Mouse (Mus musculus) cortical plate, adult 2 months (tissue): Measurements from ENCODE around the gene Afg1l. TPM values are rescaled to one million over a fixed set of nuclear protein-coding genes. Genes with fewer than 3 reads are reported as not detected.

Experiments
- H3K27ac ChIP-seq: fragments of 200-500 bp; 2 replicates; pipeline ENCODE4 v1.5.1; 2012; ENCODE audit warnings: low read length, control low read depth, inconsistent platforms; ENCODE audit not compliant: insufficient read depth
- H3K4me1 ChIP-seq: fragments of 200-500 bp; 2 replicates; pipeline ENCODE4 v1.6.1; 2011; ENCODE audit warnings: low read length; ENCODE audit not compliant: control insufficient read depth, insufficient read depth
- H3K4me3 ChIP-seq: fragments of 200-500 bp; 2 replicates; pipeline ENCODE4 v1.5.1; 2011; ENCODE audit warnings: mild to moderate bottlenecking, low read length, control low read depth; ENCODE audit not compliant: insufficient read depth
- CTCF ChIP-seq: fragments of 200-500 bp; IDR thresholded peaks from 2 replicates; pipeline ENCODE4 v1.5.1; 2011; ENCODE audit warnings: mild to moderate bottlenecking, control low read depth, low read length; ENCODE audit not compliant: insufficient read depth; ENCODE audit errors: extremely low read depth
- POLR2A ChIP-seq: fragments of 200-500 bp; IDR thresholded peaks from 2 replicates; pipeline ENCODE4 v1.6.1; 2011; ENCODE audit warnings: mild to moderate bottlenecking, low read length, control low read depth; ENCODE audit not compliant: insufficient read depth; ENCODE audit errors: extremely low read depth
- polyA plus RNA-seq: library from polyadenylated mRNA; depleted of rRNA; stranded (reverse); fragments of >200 nt; gene quantifications from 2 replicates; pipeline ENCODE4 v1.2.3, GENCODE M21; 2012

Afg1l gene
- polyA plus RNA-seq, 1 experiment: 19.6 TPM

- peaks cover 1% of the 10 kb centered on the region; the same call in 1 of the 2 replicates for H3K4me1 ChIP-seq
- peak overlapping the region; percentile 99 for H3K27ac ChIP-seq
- peak overlapping the region; percentile 94 for H3K4me3 ChIP-seq
- TF ChIP-seq POLR2A (peak; percentile 66), CTCF (no peak)
Measured at GRCm38 (mm10) chr10:42277476-42278306, 200.7 kb downstream of the Afg1l start.

GRCm38 (mm10) chr10:42276507-42277345 lies 201.6 kb downstream of the Afg1l start, which contains the start of gene Foxo3:
Gene Foxo3 (minus strand): TSS chr10:42276755.
- Histone ChIP-seq H3K4me1 (peaks cover 3% of the 10 kb centered on the region; the same call in 1 of the 2 replicates), H3K4me3 (peak within 1 kb of the TSS; percentile 94), H3K27ac (peak within 1 kb of the TSS; percentile 99)
- TF ChIP-seq POLR2A (peak; percentile 83), CTCF (no peak)

GRCm38 (mm10) chr10:42275871-42276501 lies 202.4 kb downstream of the Afg1l start:
- H3K4me1 ChIP-seq: peaks cover 5% of the 10 kb centered on the region; the same call in 1 of the 2 replicates
- TF ChIP-seq CTCF: no peak
- peak; percentile 57; the same call in 1 of the 2 replicates for TF ChIP-seq POLR2A
- H3K4me3 ChIP-seq: peak overlapping the region; percentile 94
- H3K27ac ChIP-seq: peak overlapping the region; percentile 99

GRCm38 (mm10) chr10:42275401-42275870 lies 202.9 kb downstream of the Afg1l start:
- Histone ChIP-seq H3K4me3 (peak overlapping the region; percentile 94), H3K4me1 (peaks cover 5% of the 10 kb centered on the region; the same call in 1 of the 2 replicates), H3K27ac (peak overlapping the region; percentile 80)
- TF ChIP-seq CTCF: no peak
- TF ChIP-seq POLR2A: no peak

- TF ChIP-seq CTCF (no peak), POLR2A (no peak)
- Histone ChIP-seq H3K27ac (peak overlapping the region; percentile 80), H3K4me1 (peaks cover 6% of the 10 kb centered on the region; the same call in 1 of the 2 replicates), H3K4me3 (peak overlapping the region; percentile 94)
Measured at GRCm38 (mm10) chr10:42274712-42275400, 203.5 kb downstream of the Afg1l start.

GRCm38 (mm10) chr10:42273760-42274691 lies 204.3 kb downstream of the Afg1l start:
- H3K4me1 ChIP-seq: peaks cover 10% of the 10 kb centered on the region; the same call in 1 of the 2 replicates
- H3K27ac ChIP-seq: 0 out of 2 replicates have a peak overlapping the region, but pooled peaks have one; percentile 80
- peak overlapping the region; percentile 94 for H3K4me3 ChIP-seq
- 0 out of 2 replicates have a peak, but pooled peaks have one; percentile 24 for TF ChIP-seq POLR2A
- no peak for TF ChIP-seq CTCF

- no peak overlapping the region for H3K27ac ChIP-seq
- H3K4me3 ChIP-seq: peak overlapping the region; percentile 94
- H3K4me1 ChIP-seq: peaks cover 10% of the 10 kb centered on the region; the same call in 1 of the 2 replicates
- TF ChIP-seq CTCF: no peak
- TF ChIP-seq POLR2A: no peak
Measured at GRCm38 (mm10) chr10:42273403-42273759, 205.0 kb downstream of the Afg1l start.
